Mouse (Mus musculus) R1 (cell line): ENCODE data around the gene Ganc.

Experiments used
- DNase-seq: peaks from one replicate; pipeline ENCODE4 v3.0.0-alpha.2; 2018; ENCODE audit warnings: low read depth, low spot score

Gene Ganc

GRCm38 (mm10) chr2:120501136-120501918 lies 97.6 kb downstream of the Ganc start:
- no peak for DNase-seq

DNA sequence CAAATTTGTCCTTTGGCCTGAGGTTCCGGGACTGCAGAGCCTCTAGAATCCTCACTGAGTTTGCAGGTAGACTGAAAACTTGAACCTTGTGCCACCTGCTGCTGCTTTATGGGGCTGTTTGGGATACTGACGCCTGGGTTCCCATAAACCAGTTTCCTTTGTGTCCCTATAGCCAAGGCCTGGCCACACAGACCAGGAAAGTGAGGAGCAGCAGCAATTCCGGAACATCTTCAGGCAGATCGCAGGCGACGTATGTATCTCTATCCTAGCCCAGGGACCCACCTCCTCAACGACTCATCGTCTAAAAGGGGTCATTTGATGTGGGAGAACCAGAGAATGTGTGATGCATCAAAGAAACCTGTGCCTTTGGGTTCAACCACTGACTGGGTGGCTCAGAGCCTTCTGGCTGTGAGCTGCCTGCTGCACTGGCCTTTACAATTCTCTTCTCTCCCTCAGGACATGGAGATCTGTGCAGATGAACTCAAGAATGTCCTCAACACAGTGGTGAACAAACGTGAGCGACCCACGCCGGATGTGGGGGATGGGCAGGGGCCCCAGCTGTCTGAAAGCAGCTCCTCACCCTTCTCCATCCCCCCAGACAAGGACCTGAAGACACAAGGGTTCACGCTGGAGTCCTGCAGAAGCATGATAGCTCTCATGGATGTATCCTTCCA lies 98.4 kb downstream of the Ganc start:
- DNase-seq: peak; percentile 41

DNA sequence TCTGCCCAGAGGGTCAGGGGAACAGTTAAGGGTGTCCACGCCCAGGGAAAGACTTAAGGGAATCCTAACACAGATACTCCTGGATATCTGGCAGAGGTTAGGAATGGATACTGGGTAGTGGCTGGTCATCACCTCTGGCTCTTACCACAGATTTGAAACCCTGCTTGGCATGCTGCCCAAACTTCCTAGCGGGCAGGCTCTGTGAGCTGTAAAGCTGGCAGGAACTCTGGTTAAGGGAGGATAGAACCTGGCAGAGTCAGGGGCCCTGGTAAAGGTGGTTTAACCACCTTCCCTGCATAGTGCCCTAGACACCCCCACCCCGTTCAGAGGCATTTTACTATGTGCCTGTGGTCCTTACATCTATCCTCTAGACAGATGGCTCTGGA lies 98.9 kb downstream of the Ganc start:
- DNase-seq: no peak

DNA sequence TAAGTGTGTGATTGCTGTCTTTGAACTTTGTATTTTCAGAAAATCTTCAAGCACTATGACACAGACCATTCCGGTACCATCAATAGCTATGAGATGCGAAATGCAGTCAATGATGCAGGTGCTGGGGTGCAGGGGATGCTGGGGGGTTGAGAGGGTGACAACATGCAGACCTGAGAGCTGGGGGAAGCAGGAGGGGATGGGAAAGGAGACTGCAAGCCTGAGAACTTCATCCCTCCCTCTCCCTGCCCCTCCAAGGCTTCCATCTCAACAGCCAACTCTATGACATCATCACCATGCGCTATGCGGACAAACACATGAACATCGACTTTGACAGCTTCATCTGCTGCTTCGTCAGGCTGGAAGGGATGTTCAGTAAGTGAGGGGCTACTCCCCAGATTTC lies 99.4 kb downstream of the Ganc start:
- DNase-seq: no peak

DNA sequence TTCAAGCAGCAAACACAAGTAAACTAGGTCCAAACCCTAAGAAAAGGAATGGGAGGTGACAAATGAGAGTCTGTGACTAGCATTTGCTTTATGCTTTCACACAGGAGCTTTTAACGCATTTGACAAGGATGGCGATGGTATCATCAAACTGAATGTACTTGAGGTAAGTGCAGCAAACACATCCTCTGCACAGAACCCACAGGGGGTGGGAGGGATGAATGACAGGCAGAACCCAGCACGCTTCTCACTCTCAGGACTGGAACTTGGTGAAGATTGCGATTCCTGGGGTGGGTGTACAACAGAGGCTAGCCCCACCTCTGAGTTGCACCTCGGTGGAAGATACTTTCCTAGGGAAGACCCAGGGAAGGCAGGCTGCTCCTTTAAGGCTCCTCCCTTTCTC lies 100.3 kb downstream of the Ganc start:
- peak; percentile 53 for DNase-seq
